Mouse (Mus musculus): ENCODE results near the gene Nr1i3. TPM values are rescaled to one million over a fixed set of nuclear protein-coding genes. Genes with fewer than 3 reads are reported as not detected.
A peak's percentile ranks its signal among the peaks of the same experiment; 100 is the strongest.

Gene Nr1i3
- total RNA-seq, 4 experiments from 2014 or later = 0.10 to 0.36 TPM; not detected in 2

DNA sequence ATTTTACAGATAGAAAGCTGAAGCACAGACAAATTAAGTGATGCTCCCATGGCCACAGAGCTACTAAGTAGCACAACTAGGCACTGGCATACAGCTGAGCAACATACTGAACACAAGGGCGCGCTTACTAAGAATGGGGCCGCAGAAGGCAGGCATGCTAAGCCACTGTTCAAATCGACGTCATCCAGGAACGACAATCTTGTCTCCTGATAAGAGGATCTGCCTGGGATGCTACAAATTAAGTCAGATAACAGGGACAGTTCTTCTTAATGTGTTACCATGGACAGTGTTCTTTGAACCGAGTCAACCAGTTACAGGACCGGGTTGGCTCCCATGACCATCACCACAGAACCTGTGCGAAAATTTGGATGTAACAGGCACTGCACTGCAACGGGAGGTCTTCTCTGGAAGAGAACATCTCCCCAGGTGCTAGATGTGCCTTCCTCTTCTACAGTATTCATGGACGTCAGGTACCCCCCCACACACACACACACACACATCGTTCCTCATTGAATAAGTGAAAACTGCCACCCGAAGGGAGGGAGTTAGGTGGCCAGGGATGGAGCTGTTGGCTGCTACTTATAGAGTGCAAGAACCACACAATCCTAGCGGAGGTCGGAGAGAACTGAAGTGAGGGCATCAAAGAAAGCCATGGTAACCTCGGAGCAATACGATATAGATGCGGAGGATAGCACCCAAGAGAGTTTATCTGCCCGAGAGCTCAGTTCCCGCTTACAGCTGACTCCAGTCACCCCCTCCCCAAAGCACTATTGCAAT is 18.5 kb upstream of the Nr1i3 start:
- no peak for DNase-seq (ENCODE audit: low spot score in 2 of 2)

DNA sequence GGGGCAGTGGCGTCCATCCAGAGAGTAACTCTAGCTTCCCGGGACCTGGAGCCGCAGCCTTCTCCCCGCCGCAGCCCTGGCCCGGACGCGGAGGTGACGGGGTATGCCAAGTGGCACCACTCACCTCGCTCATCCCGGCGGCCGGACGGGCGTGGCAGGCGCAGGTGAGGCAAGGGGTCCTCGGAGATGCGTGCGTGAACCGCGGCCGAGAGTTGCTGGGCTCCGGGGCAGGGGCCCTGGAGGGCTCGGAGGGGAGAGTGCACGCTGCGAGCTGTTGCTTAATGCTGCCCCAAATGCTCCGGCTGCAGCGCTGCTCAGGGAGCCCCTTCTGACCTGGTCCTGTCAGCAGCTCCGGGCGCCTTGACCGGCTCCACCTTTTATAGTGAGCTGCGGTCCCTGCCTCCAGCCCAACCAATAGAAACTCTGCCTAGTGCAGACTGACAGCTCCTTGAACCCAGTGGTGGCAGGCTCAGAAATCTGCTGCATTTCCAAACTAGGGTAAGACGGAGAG is 17.8 kb upstream of the Nr1i3 start, which contains the start of gene Pcp4l1:
TSS of gene Pcp4l1 (minus strand) at position 382 of the 511 bp plus-strand sequence.
- peak; percentile 25 to 34 for DNase-seq (ENCODE audit: low spot score in 2 of 2)

DNA sequence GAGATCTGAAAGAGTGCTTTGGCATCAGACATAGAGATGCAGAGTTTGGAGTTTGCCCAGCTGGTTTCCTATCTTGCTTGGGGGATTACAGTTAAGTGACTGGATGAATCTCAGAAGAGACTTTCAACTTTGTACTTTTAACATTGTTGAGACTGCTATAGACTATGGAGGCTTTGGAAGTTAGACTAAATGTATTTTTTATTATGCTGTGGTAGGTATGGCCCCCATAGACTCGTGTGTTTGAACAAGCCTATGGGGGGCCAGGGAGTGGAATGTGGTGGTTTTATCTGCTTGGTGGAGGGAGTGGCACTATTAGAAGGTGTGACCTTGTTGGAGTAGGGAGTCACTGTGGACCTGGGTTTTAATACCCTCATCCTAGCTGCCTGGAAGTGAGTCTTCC is 14.2 kb upstream of the Nr1i3 start:
- DNase-seq (ENCODE audit: low spot score in 2 of 2) = no peak

DNA sequence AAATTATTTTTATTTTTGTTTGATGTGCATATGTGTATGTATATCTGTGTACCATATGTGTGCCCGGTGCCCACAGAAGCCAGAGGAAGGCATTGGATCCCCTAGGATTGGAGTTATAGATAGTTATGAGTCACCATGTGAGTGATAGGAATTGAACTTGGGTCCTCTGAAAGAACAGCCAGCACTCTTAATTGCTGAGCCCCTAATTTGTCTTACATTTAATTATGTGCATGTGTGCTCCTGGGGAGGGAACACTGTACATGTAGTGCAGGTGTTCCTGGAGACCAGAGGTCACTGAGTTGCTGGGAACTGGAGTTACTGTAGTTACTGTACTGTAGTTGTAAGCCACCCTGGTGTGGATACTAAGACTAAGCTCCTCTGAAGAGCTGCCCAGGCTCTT is 13.0 kb upstream of the Nr1i3 start:
- DNase-seq (ENCODE audit: low spot score in 2 of 2) = no peak

DNA sequence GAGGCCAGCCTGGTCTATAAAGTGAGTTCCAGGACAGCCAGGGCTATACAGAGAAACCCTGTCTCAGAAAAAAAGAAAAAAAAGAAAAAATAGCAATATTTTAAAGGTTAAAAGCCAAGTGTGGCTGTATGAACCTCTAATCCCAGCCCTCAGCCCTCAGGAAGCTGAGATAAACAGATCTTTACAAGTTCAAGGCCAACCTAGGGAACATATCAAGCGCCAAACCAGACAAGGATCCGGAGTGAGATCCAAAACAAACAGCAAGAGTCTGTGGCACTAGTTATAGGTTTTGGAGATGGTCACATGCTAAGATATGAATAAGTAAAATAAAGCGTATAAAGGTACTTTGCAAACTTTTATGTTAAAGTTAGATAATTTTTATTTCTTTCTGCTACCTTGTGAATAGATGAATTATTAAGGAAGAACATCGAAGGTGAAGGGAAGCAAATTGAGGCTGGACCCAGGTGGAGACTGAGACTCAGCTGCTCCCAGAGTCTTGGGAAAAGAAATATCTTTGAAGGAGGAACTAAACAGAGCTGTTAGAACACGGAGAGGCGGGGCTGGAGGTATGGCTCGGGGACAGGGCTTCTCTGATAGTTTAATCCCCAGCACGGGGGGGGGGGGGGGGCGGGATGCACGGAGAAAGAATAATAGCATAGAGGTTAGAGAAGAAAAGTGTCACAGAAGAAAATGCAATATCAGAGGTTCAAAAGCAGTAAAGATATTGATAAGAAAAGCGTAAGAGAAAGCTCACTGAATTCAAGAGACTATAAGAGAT is 10.1 kb upstream of the Nr1i3 start:
- no peak for DNase-seq (ENCODE audit: low spot score in 2 of 2)

DNA sequence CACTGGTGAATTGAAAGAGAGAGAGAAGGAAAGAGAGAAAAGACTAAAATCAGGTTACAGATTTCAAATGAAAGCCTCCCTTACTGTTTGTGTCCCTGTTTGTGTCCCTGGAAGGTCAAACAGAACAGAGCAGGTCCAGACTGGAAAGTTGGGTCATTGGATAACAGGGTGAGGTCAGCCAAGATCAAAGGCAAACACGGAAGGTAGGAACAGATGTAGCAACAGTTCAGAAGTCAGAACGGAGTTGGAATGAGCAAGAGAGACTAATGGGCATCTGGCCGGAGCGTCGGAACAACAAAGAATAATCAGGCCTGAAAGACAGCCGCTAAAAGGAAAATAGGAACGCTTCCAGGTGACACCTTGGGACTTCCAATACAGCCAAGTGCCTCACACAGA is 9.5 kb upstream of the Nr1i3 start:
- DNase-seq (ENCODE audit: low spot score in 2 of 2) = no peak

DNA sequence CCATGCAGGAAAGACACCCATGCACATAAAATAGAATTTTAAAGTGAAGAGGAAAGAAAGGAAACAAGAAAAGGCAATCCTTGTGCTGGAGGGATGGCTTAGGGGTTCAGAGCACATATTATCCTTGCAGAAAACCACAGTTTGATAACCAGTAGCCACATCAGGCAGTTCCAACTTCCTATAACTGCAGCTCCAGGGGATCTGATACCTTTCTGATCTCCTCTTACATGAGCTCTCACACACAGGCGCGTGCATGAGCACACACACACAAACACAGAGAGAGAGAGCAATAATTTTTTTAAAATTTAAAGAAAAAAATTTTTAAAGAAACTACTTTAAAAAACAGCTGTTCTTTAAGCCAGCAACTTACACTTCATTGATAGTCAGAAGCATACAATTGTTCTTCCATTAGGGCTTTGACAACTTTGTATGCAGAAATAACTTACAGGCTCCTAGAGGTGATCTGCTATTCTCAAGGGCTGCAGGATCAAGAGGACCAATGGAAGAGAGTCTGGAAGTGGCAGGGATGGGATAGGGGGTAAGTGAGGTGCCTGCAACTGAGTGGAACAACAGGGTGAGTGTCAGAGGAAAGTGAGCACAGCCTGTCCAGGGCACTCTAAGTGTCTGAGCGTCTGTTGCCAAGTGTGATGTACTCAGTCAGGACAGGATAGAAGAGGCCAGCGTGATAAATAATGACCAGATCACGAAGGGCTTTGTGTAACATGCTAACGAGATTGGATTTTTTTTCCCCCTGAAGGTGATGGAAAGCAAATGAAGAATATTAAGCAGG is 7.9 kb upstream of the Nr1i3 start:
- no peak for DNase-seq (ENCODE audit: low spot score in 2 of 2)

DNA sequence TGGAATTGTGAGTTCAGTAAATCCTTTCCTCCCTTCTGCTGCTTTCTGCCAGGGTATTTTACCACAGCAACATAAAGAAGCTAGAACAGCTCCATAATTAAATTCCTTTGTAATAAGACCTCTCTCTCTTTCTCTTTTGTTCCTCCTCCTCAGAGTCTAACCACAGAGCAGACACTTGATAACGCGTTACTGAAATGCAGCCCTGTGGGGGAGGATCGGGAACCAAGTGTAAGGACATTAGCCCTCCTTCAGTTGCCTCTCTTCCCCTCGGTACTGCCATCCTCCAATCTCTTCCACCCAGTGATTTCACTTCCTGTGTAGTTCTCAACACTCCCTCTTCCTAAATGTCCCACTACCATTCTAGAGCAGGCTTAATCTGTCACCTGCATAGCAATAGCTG is 4.4 kb upstream of the Nr1i3 start:
- no peak for DNase-seq (ENCODE audit: low spot score in 2 of 2)

DNA sequence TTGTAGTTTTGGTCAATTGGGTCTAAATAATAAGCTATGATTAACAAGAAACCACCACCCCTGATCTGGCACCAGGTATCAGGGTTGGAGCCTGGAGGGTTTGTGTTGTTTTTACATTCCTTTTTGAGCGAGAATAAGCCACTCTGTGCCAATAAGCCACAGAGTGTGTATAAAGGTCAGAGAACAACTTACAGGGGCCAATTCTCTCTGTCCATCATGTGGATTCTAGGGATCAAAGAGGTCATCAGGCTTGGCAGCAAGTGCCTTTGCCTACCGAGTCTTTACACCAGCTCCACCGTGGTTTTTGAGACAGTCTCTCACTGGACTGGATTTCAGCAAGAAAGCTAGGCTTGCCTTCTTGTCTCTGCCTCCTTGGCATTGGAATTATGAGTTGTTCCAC is 916 bp upstream of the Nr1i3 start:
- no peak for DNase-seq (ENCODE audit: low spot score in 2 of 2)

DNA sequence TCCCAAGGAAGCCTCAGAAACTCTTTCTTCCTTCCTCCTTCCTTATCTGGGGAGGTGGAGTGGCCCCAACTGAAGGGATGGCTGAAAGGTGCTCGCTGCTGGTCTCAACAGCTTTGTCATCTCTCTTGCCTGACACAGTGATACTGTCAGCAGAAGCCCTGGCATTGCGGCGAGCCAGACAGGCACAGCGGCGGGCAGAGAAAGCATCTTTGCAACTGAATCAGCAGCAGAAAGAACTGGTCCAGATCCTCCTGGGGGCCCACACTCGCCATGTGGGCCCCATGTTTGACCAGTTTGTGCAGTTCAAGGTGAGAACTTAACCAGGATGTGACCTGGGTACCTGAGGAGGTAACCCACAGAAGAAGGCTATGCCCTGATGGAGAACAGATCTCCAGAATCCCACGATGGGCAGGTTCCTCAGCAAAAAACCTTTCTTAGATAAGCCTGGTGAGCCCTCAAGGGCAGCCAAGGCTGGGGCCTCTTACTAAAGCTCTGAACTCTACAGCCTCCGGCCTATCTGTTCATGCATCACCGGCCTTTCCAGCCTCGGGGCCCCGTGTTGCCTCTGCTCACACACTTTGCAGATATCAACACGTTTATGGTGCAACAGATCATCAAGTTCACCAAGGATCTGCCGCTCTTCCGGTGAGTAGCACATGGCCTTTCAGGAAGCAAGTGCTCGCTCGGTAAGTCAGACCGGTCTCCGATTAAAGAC is 2.6 kb downstream of the Nr1i3 start:
- DNase-seq (ENCODE audit: low spot score in 2 of 2) = no peak

DNA sequence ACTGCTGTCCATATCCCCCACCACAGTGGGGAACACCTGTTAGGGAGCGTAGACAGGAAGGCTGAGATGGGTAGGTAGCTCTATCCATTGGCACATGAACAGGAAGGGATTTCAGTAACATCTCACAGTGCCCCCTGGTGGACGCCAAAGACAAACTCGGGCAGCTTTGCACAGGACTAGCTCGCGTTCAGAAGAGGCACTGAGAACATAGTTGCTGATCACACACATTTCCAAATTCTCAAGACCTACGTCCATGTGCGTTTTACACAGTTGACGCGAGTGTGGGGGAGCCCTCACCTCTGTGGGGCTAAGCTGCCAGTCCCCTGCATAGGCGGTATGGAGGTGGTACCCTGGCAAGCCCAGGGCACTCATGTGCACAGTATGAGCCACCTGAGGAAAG is 7.1 kb downstream of the Nr1i3 start:
- peak; percentile 81 to 93 for DNase-seq (ENCODE audit: low spot score in 2 of 2)

DNA sequence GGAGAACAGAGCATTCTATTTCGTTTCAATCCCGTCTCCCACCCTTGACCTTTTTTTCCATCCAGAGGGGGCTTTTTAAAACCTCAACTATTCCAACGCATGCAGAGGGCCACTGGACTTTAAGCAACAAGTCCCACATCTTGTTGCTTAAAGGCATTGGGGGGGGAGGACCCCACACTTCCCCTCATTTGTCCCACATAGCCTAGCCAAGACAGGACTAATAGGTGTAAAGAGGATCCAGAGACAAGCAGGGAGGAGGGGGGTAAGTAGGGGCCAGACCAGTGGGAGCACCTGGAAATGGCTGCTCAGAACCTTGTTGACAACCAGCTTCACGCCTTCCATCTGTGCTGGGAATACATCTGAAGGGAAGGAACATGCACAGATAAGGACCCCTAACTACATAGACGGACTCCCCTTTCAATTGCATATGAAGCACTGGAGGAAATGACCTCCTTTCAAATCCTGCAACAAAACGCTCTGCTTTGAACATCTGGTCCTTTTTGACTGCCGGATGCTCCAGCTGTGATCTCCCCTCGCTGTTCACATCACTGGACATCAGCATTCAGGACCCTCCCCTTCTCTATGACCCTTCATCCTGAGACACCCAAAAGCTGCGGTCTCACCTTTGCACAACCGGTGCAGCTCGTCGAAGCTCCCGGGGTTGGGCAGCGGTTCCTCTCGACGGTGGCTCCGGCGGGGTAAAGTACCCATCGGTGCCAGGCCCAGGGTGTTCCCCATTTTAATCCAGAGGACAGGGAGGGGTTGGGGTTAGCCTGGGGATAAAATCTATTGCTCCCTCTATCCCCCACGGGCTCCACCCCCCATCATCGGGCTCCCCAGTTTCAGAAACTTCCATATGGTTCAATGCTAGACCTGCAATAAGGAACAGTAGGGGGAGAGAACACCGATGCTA is 7.8 kb downstream of the Nr1i3 start:
- DNase-seq (ENCODE audit: low spot score in 2 of 2) = no peak

DNA sequence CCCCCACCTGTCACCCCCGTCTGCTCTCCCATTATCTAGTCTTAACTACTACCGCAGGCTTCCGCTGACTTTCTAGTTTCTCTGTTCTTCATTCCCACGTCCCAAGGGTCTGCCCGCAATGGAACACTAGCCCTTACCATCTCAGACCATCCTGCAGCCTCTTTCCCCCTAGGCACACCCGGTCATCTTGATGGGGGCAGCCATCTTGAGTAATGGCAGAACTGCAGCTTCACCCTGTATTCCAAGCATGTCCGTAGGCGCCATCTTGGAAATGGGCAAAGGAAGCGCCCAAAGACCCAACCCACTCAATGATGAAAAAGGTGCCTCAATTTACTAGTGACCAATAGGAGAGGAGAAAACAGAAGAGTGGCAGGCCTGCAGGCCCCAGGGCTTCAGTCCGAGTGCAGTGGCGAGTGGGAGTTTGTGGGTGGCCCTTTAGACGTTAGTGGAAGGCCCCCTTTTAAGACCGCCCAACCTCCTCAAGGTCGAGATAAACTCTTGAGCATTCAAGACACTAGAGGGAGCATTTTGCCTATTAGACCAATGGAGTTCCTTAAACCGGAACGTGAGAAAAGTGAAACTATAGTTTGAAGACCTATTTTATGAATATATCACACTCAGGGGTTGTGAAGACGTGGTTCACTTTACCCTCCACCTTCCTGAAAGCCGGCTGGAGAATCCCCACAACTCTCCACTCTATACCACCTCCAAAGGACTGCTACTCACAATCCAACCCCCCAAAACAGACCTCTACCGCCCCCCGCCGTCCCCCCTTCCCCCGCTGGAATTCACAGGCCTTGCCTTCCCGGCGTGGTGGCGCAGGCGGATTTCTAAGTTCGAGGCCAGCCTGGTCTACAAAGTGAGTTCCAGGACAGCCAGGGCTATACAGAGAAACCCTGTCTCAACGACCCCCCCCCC is 8.7 kb downstream of the Nr1i3 start, which contains the start of gene Tomm40l:
TSS of gene Tomm40l (minus strand) at position 277 of the 918 bp plus-strand sequence.
- peak; percentile 97 to 99 for DNase-seq (ENCODE audit: low spot score in 2 of 2)

DNA sequence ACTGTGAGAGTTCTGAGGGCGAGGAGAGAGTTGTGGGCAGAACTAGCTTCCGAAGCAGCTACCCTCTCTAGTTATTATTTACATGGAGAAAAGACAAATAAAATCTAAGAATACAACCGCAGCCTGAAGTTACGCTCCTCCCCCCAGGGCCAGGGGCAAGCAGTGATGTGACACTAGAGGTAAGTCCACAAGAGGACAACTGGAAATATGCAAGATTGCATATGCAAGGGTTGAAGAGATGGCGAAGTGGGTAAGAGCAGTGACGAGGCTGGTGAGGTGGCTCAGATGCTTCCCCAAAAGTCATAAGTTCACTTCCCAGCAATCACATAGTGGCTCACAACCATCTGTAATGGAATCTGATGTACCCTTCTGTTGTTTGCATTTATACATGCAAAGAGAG is 9.4 kb downstream of the Nr1i3 start:
- no peak for DNase-seq (ENCODE audit: low spot score in 2 of 2)

DNA sequence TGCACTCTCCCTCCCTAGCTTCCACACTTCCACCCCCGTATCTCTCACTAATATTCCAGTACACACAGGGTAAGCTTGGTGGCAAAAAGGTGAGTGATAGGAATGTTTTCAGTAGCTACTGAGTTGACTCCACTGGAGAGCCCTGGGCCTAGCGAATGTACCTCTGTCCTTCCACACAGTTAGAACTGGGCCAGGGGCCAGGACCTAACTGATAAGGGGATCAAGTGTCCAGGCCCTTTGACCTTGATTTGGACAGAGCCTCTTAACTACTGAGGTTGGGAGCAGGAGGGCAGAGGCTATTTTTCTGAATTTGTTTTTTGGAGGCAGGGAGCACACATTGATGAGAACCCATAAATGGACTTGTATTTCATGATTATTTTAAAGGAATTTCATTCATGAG is 10.0 kb downstream of the Nr1i3 start:
- no peak for DNase-seq (ENCODE audit: low spot score in 2 of 2)

DNA sequence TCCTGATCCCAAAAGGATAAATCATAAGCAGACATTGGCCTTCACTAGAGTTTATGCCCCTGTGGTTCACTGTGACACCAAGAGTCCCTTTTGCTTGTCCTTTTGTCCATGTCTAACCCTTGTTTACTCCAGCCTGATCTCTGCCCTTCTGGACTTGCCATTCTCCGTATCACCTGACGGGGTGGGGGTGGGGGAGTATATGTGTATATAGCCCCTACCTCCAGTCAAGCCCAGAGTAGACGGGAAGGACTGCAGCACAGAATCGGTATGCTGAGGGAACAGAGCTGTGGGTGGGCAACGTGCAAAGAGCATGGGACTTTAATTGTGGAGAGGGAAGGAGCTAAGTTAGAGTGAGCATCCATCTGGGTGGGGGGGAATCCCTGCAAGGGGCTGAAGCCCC is 11.1 kb downstream of the Nr1i3 start, which contains the start of gene Apoa2:
TSS of gene Apoa2 (plus strand) at position 198 of the 400 bp plus-strand sequence.
- no peak for DNase-seq (ENCODE audit: low spot score in 2 of 2)

DNA sequence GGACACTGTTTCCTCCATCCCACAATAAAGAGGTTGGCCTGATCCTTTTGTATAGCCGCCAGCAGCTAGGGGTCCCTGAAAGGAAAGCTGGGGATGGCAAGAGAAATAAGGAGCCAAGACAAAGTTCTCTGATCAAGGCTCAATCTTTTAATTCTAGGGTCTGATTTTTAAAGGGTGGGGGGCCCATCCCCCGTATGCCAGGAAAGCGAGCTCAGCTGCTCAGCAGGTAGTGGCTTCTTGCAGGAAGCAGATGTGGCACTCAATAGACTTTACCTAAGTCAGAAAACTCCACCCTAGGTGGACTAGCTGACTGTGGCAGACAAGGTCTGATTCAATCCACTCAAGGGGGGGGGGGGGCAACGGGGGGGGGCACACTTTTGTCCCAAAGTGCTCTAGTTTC is 13.0 kb downstream of the Nr1i3 start:
- DNase-seq (ENCODE audit: low spot score in 2 of 2) = no peak

DNA sequence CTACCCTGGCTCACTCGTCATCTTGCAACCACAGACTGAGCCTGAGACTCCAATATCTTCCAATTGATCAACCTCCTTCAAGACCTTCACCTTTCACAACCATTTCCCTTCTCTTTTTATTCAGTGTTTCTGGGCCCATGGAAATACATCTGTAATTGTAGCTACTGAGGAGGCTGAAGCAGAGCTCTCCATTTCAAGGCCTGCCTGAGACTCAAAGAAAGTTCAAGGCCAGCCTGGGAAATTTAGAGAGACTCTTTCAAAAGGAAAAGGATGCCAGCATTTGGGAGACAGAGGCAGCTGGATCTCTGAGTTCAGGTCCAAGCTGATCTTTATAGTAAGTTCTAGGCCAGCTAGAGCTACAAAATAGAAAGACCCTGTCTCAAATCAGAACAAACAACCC is 14.1 kb downstream of the Nr1i3 start:
- DNase-seq (ENCODE audit: low spot score in 2 of 2) = no peak

DNA sequence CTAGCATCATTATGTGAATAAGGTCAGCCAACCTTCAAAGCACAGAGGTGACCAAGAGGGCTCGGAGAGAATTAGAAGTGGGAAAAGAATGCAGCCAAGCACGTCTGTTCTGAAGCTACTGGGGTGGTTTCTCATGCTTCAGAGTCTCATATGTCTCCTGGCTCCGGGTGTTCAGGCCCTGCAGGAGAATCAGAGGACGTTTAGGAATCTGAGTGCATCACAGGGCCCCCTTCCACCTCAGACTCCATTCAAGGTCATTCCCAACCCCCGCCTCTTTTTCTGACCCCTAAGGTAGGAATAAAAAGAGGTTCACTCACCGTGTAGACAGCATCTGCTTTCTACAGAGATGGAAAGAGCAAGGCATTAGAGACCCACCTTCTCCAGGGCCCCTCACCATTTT is 16.0 kb downstream of the Nr1i3 start:
- no peak for DNase-seq (ENCODE audit: low spot score in 2 of 2)
